Mouse (Mus musculus) midbrain, embryonic 11.5 days (tissue): ENCODE data around the gene Clybl. TPM values are rescaled to one million over a fixed set of nuclear protein-coding genes. Genes with fewer than 3 reads are reported as not detected.

ENCODE experiments used
- ATAC-seq: fragments of 200-750 bp; cut with Nextera tagmentation; 2 replicates; pipeline ENCODE4 v1.8.0; 2017; ENCODE audit warnings: moderate TSS enrichment, moderate library complexity; ENCODE audit not compliant: low FRiP score
- DNase-seq: peaks from one replicate; pipeline ENCODE4 v3.0.0; 2015; ENCODE audit warnings: low spot score; ENCODE audit errors: missing footprints
- H3K27ac ChIP-seq: fragments of 300-500 bp; sonication (generic); 2 replicates; pipeline ENCODE4 v1.5.1; 2014; ENCODE audit warnings: low read depth, low read length
- H3K27me3 ChIP-seq: fragments of 300-500 bp; sonication (generic); 2 replicates; pipeline ENCODE4 v1.6.1; 2014; ENCODE audit warnings: mild to moderate bottlenecking, low read length, moderate library complexity, mixed read lengths; ENCODE audit not compliant: control insufficient read depth, insufficient read depth
- H3K36me3 ChIP-seq: fragments of 300-500 bp; sonication (generic); 2 replicates; pipeline ENCODE4 v1.6.1; 2014; ENCODE audit warnings: mild to moderate bottlenecking, low read length, moderate library complexity, mixed read lengths; ENCODE audit not compliant: control insufficient read depth, insufficient read depth
- H3K4me1 ChIP-seq: fragments of 300-500 bp; sonication (generic); 2 replicates; pipeline ENCODE4 v1.6.1; 2014; ENCODE audit warnings: low read length; ENCODE audit not compliant: control insufficient read depth, insufficient read depth
- H3K4me2 ChIP-seq: fragments of 300-500 bp; sonication (generic); 2 replicates; pipeline ENCODE4 v1.6.1; 2014; ENCODE audit warnings: mild to moderate bottlenecking, moderate library complexity
- H3K4me3 ChIP-seq: fragments of 300-500 bp; sonication (generic); 2 replicates; pipeline ENCODE4 v1.5.1; 2014; ENCODE audit warnings: low read depth, low read length
- H3K9ac ChIP-seq: fragments of 300-500 bp; sonication (generic); 2 replicates; pipeline ENCODE4 v1.6.1; 2014; ENCODE audit warnings: low read length
- H3K9me3 ChIP-seq: fragments of 300-500 bp; sonication (generic); 2 replicates; pipeline ENCODE4 v1.6.1; 2016; ENCODE audit warnings: low read length; ENCODE audit not compliant: control insufficient read depth
- WGBS: fragments of 180-500 bp; shearing (Covaris S2); extraction: QIAGEN DNeasy Blood & Tissue Kit; methylation state at CpG from one replicate; pipeline ENCODE4 v1.1.7; 2014; 5-methylcytosine and 5-hydroxymethylcytosine counted together
- polyA plus RNA-seq: library from polyadenylated mRNA; unstranded; fragments of >200 nt; fragmentation: Nextera tagmentation; extraction: Ambion mirVana; gene quantifications from 2 replicates; pipeline ENCODE4 v1.2.1, GENCODE M21; 2014

Clybl gene
- polyA plus RNA-seq, 1 experiment from 2014 or later = 31.5 TPM

DNA sequence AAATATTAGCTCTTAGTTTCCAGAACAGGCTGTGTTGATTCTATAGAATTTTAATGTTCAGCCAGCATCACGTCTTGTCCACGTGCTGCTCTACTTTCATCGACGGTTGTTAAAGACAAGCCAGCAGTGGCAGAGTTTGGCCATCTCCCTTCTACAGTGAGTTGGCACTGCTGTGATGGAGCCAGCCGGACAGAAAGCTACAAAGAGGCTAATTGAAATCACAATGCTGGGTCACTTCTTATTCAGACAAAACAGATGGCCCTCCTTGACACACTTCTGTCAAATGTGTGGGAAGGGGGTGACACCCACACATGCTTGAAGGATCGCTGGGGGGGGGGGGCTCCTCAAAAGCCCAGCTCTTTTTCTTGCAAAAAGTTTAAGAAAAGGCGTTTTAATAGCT is 12.6 kb upstream of the Clybl start:
- Histone ChIP-seq H3K36me3 (no peaks in the 10 kb centered on the region), H3K9ac (no peak overlapping the region), H3K4me1 (peaks cover 9% of the 10 kb centered on the region), H3K27me3 (no peaks in the 10 kb centered on the region), H3K4me2 (no peak overlapping the region), H3K27ac (no peak overlapping the region), H3K4me3 (no peak overlapping the region), H3K9me3 (no peaks in the 10 kb centered on the region)
- DNase-seq = no peak
- WGBS = 80% methylated on average over 7 of the region's 7 CpGs
- ATAC-seq = peak; percentile 34; the same call in 1 of the 2 replicates

DNA sequence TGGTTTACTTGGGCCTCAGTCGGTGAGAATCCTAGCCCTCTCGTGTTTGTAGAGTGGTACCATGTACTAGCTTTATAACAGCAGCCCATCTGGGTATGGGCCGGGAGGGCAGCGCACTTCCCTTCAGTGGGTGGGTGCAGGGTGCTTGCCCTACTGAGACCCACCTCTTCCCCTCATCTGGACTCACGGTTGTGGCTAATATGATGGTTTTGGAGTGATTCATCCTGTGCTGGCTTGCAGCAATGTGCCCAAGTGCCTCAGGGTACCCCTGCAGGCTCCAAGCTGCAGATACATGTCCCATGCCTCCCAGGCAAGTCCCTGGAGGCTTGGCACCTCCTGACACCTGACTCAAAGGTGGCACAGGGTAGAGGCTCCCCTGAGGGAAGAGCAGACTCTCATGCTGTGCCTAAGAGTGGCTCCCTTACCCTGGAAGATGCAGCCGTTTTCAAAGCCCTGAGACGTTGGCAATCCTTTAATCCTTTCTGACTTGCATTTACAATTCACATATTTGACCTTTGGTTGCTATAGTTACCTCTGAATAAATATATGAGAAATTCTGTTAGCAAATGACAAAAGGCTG is 11.2 kb upstream of the Clybl start:
- Histone ChIP-seq H3K9ac (no peak overlapping the region), H3K9me3 (no peaks in the 10 kb centered on the region), H3K36me3 (no peaks in the 10 kb centered on the region), H3K4me2 (no peak overlapping the region), H3K27ac (no peak overlapping the region), H3K4me1 (peaks cover 9% of the 10 kb centered on the region), H3K4me3 (no peak overlapping the region), H3K27me3 (no peaks in the 10 kb centered on the region)
- peak; percentile 51; the same call in 1 of the 2 replicates for ATAC-seq
- WGBS = 65% methylated on average over 7 of the region's 7 CpGs
- peak; percentile 84 for DNase-seq

DNA sequence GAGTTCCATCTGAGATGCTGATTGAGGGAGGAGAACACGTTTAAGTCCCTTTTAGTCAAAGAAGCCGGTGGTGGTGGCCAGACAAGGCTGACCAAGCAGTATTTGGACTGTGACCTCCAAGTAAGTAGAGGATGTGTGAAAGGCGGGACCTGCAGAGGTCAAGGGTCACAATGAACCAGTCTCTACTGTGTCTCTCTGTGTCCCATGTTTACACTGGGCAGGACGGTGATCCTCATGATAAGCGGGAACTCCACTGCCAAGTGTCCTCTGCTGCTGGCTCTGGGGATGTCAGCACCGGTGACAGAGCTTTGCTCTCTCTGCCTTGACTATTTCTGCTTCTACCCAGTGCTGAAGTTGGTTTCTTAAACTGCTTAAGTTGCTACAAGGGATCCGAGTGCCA is 10.5 kb upstream of the Clybl start:
- Histone ChIP-seq H3K9me3 (no peaks in the 10 kb centered on the region), H3K4me2 (no peak overlapping the region), H3K4me3 (no peak overlapping the region), H3K27ac (no peak overlapping the region), H3K9ac (no peak overlapping the region), H3K27me3 (no peaks in the 10 kb centered on the region), H3K4me1 (peaks cover 9% of the 10 kb centered on the region), H3K36me3 (no peaks in the 10 kb centered on the region)
- ATAC-seq (peak; percentile 31), DNase-seq (peak; percentile 82)
- WGBS = 79% methylated on average over 7 of the region's 7 CpGs

DNA sequence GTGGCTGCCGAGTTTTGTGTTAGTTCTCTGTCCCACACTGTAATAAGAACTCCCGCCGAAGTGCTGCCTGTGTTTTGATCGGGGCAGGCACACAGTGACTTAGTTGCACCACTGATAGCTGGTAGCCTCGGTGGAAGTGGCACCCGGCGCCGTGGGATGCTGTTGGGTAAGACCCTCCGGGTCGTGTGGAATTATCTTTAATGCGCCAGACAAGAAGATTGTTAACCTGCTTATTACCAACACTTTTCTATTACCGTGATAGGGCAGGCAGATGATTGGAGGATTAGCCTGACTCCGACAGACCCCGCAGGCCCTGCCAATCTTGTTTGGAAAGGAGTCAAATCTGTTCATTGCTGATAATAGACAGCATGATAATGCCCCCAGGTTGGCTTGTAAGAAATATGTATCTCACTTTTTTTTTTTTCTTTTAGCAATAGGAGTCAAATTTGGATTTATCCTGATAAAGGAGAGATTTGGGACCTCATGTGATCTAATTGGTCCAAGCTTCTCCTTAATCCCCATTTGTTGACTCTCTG is 5.2 kb upstream of the Clybl start:
- no peak overlapping the region for H3K4me2 ChIP-seq
- DNase-seq = no peak

DNA sequence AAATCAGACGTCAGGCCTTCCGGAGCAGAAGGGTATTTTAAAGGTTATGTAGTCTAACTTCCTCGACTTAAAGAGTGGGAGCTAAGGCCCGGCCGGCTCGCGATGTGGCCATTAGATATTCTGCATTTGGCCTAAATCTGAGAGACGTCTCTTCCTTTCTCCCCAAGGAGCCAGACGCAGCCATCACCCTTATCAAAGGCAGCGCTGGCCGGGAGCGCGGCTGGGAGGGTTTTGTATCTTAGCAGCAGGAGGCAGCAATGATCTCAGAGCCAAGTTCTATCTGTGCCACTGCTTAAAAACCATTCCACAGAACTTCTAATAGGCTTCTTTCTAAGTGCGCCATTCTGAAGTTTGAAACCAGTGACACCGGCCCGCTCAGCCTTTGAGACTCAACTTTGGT is 2.2 kb upstream of the Clybl start:
- no peaks in the 10 kb centered on the region for H3K9me3 ChIP-seq
- ATAC-seq (no peak), DNase-seq (no peak)
- no peak overlapping the region for H3K27ac ChIP-seq
- no peak overlapping the region for H3K9ac ChIP-seq
- H3K27me3 ChIP-seq = no peaks in the 10 kb centered on the region
- H3K4me3 ChIP-seq = no peak overlapping the region
- 53% methylated on average over 16 of the region's 16 CpGs for WGBS
- H3K36me3 ChIP-seq = no peaks in the 10 kb centered on the region
- H3K4me1 ChIP-seq = no peaks in the 10 kb centered on the region
- no peak overlapping the region for H3K4me2 ChIP-seq

More for the DNA sequence above, 5.2 kb upstream of the Clybl start:
- Histone ChIP-seq H3K27ac (no peak overlapping the region), H3K4me3 (no peak overlapping the region), H3K9me3 (no peaks in the 10 kb centered on the region), H3K27me3 (no peaks in the 10 kb centered on the region), H3K9ac (no peak overlapping the region), H3K4me1 (no peaks in the 10 kb centered on the region), H3K36me3 (no peaks in the 10 kb centered on the region)
- no peak for ATAC-seq
- WGBS = 82% methylated on average over 14 of the region's 14 CpGs

DNA sequence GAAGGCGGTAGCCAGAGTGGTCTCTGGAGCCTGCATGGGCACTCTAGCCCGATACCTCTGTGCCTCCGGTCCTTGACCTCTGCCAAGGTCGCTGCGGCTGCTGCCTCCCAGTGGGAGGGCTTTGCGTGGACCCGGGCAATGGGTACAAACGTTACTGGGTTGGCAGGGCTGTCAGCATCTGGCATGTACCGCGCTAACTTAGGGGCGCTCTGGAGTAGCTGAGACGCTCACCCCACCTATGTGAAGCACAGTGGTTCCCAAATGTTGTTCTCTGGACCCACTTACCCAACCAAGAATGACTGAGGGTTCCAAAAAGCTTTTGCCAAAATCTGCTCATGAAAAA is 282 bp downstream of the Clybl start:
- peak overlapping the region; percentile 64 for H3K9ac ChIP-seq
- H3K4me3 ChIP-seq = peak overlapping the region; percentile 65
- H3K27me3 ChIP-seq = no peaks in the 10 kb centered on the region
- peak overlapping the region; percentile 61 for H3K4me2 ChIP-seq
- WGBS = 3% methylated on average over 12 of the region's 12 CpGs
- H3K9me3 ChIP-seq = no peaks in the 10 kb centered on the region
- ATAC-seq (no peak; the same call in 1 of the 2 replicates), DNase-seq (no peak)
- no peaks in the 10 kb centered on the region for H3K36me3 ChIP-seq
- no peak overlapping the region for H3K27ac ChIP-seq
- no peaks in the 10 kb centered on the region for H3K4me1 ChIP-seq

DNA sequence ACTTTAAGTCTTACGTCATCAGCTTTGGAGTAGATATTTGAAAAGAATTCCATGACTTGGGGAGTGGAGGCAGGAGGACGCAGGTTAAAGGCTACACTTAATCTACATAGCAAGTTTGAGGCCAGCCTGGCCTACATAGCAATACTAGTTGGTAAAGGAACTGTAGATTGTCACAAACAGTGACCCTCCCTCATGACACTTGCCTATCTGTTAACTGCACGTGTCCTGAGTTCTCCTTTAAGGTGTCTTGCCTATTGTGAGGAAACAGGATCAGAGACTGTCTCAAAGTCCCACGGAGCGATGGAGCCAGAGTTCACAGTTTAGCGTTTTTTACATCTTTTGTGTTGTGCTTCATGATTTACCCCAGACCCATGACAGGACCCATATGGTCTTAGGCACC is 716 bp downstream of the Clybl start:
- Histone ChIP-seq H3K4me2 (peak overlapping the region; percentile 61; the same call in 1 of the 2 replicates), H3K27me3 (no peaks in the 10 kb centered on the region), H3K9ac (no peak overlapping the region), H3K4me3 (no peak overlapping the region; the same call in 1 of the 2 replicates), H3K27ac (no peak overlapping the region), H3K36me3 (no peaks in the 10 kb centered on the region), H3K9me3 (no peaks in the 10 kb centered on the region), H3K4me1 (no peaks in the 10 kb centered on the region)
- no peak for DNase-seq
- 81% methylated on average over 6 of the region's 6 CpGs for WGBS
- no peak for ATAC-seq

DNA sequence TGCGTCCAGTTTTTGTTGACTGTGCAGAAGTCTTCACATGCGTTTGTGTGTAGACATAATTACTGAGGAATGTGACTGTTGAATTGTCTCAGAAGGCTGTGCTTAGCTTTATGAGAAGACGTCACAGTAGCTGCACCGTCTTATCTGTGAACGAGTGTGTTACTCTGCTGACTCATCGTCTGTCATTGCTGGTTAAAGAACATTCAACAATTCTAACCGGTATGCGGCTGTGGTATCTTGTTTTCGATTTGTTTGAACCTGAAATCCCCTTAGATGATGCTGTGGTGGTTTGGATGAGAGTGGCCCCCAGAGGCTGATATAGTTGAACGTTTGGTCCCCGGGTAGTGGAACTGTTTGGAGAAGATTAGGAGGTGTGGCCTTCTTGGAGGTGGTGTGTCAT is 2.5 kb downstream of the Clybl start:
- no peak for DNase-seq
- 87% methylated on average over 11 of the region's 11 CpGs for WGBS
- no peak overlapping the region for H3K4me3 ChIP-seq
- no peak overlapping the region for H3K27ac ChIP-seq
- no peak overlapping the region for H3K9ac ChIP-seq
- ATAC-seq = no peak
- H3K9me3 ChIP-seq = no peaks in the 10 kb centered on the region
- H3K4me1 ChIP-seq = no peaks in the 10 kb centered on the region
- no peaks in the 10 kb centered on the region for H3K27me3 ChIP-seq
- no peaks in the 10 kb centered on the region for H3K36me3 ChIP-seq
- H3K4me2 ChIP-seq = no peak overlapping the region

DNA sequence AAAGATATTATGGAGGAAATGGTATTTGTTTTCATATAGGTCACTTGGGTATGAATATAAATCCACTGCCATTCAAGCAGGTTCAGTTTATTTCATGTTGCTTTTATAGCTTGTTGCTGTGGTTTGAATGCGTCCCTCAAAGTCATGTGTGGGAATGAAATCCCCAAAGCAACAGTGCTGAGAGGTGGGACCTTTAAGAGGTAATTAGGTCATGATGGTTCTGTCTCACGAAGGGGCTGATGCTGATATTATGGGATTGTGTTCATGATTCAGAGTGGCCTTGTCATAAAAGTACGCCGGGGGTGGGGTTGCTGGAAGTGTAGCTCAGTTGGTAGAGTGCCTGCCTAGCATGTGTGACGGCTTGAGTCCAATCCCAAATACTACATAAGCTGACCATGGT is 6.7 kb downstream of the Clybl start:
- no peak overlapping the region for H3K27ac ChIP-seq
- H3K9me3 ChIP-seq = no peaks in the 10 kb centered on the region
- no peaks in the 10 kb centered on the region for H3K27me3 ChIP-seq
- ATAC-seq = no peak
- no peak overlapping the region for H3K4me2 ChIP-seq
- H3K4me3 ChIP-seq = no peak overlapping the region
- no peaks in the 10 kb centered on the region for H3K4me1 ChIP-seq
- no peaks in the 10 kb centered on the region for H3K36me3 ChIP-seq
- WGBS = 96% methylated on average over 5 of the region's 5 CpGs
- DNase-seq = no peak
- H3K9ac ChIP-seq = no peak overlapping the region
